Mouse (Mus musculus) small intestine, adult 2 months (tissue): ENCODE measurements around the gene Tspo2.

ENCODE experiments used
- CTCF ChIP-seq: fragments of 200-500 bp; IDR thresholded peaks from 2 replicates; pipeline ENCODE4 v1.5.1; 2012; ENCODE audit warnings: low read depth, mild to moderate bottlenecking, control low read depth, inconsistent platforms, low read length, moderate library complexity, mixed read lengths; ENCODE audit not compliant: insufficient replicate concordance, insufficient read length; ENCODE audit errors: extremely low read depth
- POLR2A ChIP-seq: fragments of 200-500 bp; IDR thresholded peaks from 2 replicates; pipeline ENCODE4 v1.6.1; 2012; ENCODE audit warnings: low read depth, mild to moderate bottlenecking, control low read depth, inconsistent platforms, low read length, moderate library complexity

- TF ChIP-seq POLR2A, result no peak
- no peak for TF ChIP-seq CTCF
Measured at GRCm38 (mm10) chr17:48462096-48462495, 10.8 kb upstream of the Tspo2 start.
